Mouse (Mus musculus) adrenal gland, adult 8-10 months (tissue): Measurements from ENCODE around the gene Olfml3. TPM values are rescaled to one million over a fixed set of nuclear protein-coding genes. Genes with fewer than 3 reads are reported as not detected.

Experiments used
- DNase-seq: peaks from one replicate; pipeline ENCODE4 v3.0.0; 2022
- total RNA-seq, 4 experiments: library from RNA; stranded (reverse); gene quantifications; 2 replicates each; pipeline ENCODE4 v1.2.4; 2022

Olfml3 gene
- total RNA-seq, 4 experiments from 2014 or later = 14.4 to 25.6 (median 20.0) TPM

- no peak for DNase-seq
Measured at GRCm38 (mm10) chr3:103705426-103705825, 32.4 kb downstream of the Olfml3 start.

GRCm38 (mm10) chr3:103704661-103705060 is 33.1 kb downstream of the Olfml3 start:
- DNase-seq = no peak

- DNase-seq = no peak
Measured at GRCm38 (mm10) chr3:103696388-103696925, 41.3 kb downstream of the Olfml3 start.

GRCm38 (mm10) chr3:103695556-103695955 is 42.2 kb downstream of the Olfml3 start:
- DNase-seq = no peak

GRCm38 (mm10) chr3:103690506-103690905 is 47.3 kb downstream of the Olfml3 start:
- DNase-seq = no peak

DNA sequence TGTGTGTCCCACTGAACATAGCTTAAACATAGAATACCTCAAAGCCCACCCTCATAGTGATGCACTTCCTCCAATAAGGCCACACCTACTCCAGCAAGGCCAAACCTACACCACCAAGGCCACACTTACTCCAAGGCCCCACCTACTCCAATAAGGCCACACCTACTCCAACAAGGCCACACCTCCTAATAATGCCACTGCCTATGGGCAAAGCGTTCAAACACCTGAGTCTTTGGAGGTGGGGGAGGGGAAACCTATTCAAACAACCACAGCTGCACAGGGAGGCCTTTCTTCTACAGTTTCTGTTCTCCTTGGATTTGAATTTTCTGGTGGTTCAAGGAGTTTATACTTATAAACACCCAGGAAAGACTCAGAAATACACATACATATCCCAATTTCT is 48.8 kb downstream of the Olfml3 start:
- DNase-seq = no peak

GRCm38 (mm10) chr3:103683966-103684319 is 53.9 kb downstream of the Olfml3 start:
- no peak for DNase-seq

GRCm38 (mm10) chr3:103683234-103683965 is 54.4 kb downstream of the Olfml3 start:
- peak; percentile 13 for DNase-seq

DNA sequence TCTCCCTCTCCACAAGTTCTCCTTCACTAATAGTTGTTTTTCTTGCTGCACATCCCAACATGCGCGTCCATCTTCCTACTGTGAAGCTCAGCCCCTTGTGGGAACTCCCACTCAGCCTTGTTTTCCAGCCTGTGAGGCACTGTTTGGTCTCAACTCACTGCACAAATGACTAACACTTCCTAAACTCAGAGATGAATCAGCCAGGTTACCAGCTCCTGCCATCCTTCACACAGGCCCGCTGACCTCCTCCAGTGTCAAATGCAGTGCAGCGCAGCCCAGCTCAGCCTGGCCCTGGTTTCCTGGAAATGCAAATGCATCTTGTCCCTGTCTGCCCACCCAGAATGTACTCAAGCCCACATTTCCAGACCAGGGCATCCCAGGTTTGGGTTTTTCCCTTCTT is 55.3 kb downstream of the Olfml3 start:
- DNase-seq = peak; percentile 23

- DNase-seq = no peak
Measured at GRCm38 (mm10) chr3:103678811-103679210, 59.0 kb downstream of the Olfml3 start.

- DNase-seq = no peak
Measured at GRCm38 (mm10) chr3:103672716-103673115, 65.1 kb downstream of the Olfml3 start.

Other genes starting within 250 kb of the Olfml3 start
- not detected for gene Syt6, start 162.8 kb downstream of the Olfml3 start, total RNA-seq
- 1 to 10 TPM in 2 of 4 experiments, under 1 TPM in 2; 0.18 to 3.2 (median 1.4) TPM for gene Atg4a-ps, start 91.9 kb downstream of the Olfml3 start, total RNA-seq
- gene Gm10964, start 1.4 kb upstream of the Olfml3 start, total RNA-seq = not detected
- 100 to 1,000 TPM; 103 to 160 (median 130) TPM for gene Hipk1, start 53.6 kb upstream of the Olfml3 start, total RNA-seq
- gene Dclre1b, start 71.4 kb upstream of the Olfml3 start, total RNA-seq = 10 to 100 TPM; 11.2 to 14.7 (median 14.1) TPM
- 10 to 100 TPM; 18.0 to 21.1 (median 20.2) TPM for gene Ap4b1, start 71.5 kb upstream of the Olfml3 start, total RNA-seq
- gene Gm43064, start 71.6 kb upstream of the Olfml3 start, total RNA-seq = not detected
- under 1 TPM in 3 of 4 experiments, not detected in 1; 0.24 to 0.49 (median 0.38) TPM for gene Bcl2l15, start 94.6 kb upstream of the Olfml3 start, total RNA-seq
- 1 to 10 TPM; 1.6 to 2.7 (median 2.3) TPM for gene Ptpn22, start 121.8 kb upstream of the Olfml3 start, total RNA-seq
- 10 to 100 TPM; 18.8 to 23.4 (median 21.5) TPM for gene Rsbn1, start 176.1 kb upstream of the Olfml3 start, total RNA-seq
- 10 to 100 TPM; 17.9 to 26.8 (median 22.1) TPM for gene Phtf1, start 230.1 kb upstream of the Olfml3 start, total RNA-seq